Comparison of ENCODE assay signal across 12 mouse cellular contexts in genomic region chr19:58328014-58328413, GRCm38 (mm10).
"Had no signal": no experiment of that assay in that cellular context is flagged by ENCODE, and none has a peak within 500 bp of the region (broad histone marks: within the 10 kb centered on the region; RNA-seq: fewer than 3 reads in every experiment).

No protein-coding gene starts in this region.

- H3K9me3 ChIP-seq: kidney, embryonic 15.5 days; limb, embryonic 10.5 days; liver, embryonic 15.5 days had no signal

- ATAC-seq: lung, postnatal 0 days had no signal

- H3K36me3 ChIP-seq: kidney, embryonic 15.5 days; limb, embryonic 10.5 days; liver, embryonic 15.5 days had no signal

- H3K27ac ChIP-seq: kidney, embryonic 15.5 days; limb, embryonic 10.5 days; liver, embryonic 15.5 days had no signal

- H3K4me1 ChIP-seq: liver, embryonic 15.5 days had no signal

- H3K9ac ChIP-seq: kidney, embryonic 15.5 days; liver, embryonic 15.5 days had no signal

- H3K4me3 ChIP-seq: kidney, embryonic 15.5 days; limb, embryonic 10.5 days; liver, embryonic 15.5 days had no signal

- H3K27me3 ChIP-seq: kidney, embryonic 15.5 days; liver, embryonic 15.5 days had no signal

- DNase-seq: kidney, adult 2 months; kidney, postnatal 14 days; lung, adult 2 months; lung, postnatal 36 days; right cerebral cortex, adult 18-20 months; right cerebral cortex, postnatal 25 days; thymus, postnatal 36 days had no signal

- H3K4me2 ChIP-seq: kidney, embryonic 15.5 days; liver, embryonic 11.5 days; liver, embryonic 15.5 days had no signal
